Mouse (Mus musculus): Measurements from ENCODE around the gene Rab3gap2. TPM values are rescaled to one million over a fixed set of nuclear protein-coding genes. Genes with fewer than 3 reads are reported as not detected.
A peak's percentile ranks its signal among the peaks of the same experiment; 100 is the strongest.
"Not testable (repeated sequence)": the region's sequence is repeated elsewhere in the genome, so short reads cannot be mapped to it uniquely, and the experiment has no call there.

Gene Rab3gap2
- polyA plus RNA-seq, 1 experiment from 2014 or later = 20.9 TPM

- H3K4me1 ChIP-seq = no peaks in the 10 kb centered on the region
These were observed 112.1 kb downstream of the Rab3gap2 start for GRCm38 (mm10) chr1:185315846-185316568.

DNA sequence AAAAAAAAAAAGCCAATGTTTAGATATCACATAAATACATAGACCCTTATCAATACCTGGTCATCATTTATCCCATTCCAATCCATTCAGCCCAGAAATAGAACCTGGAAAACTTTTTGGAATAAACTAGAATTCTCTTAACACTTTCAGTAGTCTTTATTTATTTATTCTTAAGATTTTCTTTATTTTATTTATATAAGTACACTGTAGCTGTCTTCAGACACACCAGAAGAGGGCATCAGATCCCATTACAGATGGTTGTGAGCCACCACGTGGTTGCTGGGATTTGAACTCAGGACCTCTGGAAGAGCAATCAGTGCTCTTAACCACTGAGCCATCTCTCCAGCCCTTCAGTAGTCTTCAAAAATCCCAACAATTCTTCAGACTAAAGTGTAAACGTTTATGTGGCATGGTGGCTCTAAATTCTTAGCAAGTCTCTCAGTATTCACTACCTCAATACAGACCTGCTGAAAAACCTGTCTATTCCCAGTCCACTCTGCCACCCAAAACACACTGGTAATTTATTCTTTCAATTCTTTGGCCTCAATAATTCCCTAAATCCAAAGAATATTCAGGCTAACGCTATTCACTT, 123.9 kb downstream of the Rab3gap2 start:
- not testable (repeated sequence) for H3K9me3 ChIP-seq (replicated peaks)

More at GRCm38 (mm10) chr1:185315846-185316568, 112.1 kb downstream of the Rab3gap2 start:
- WGBS = 85% methylated on average over 16 of the region's 16 CpGs
- ATAC-seq (replicated peaks; ENCODE audit: low FRiP score) = no peak
- peaks cover 85% of the 10 kb centered on the region for H3K36me3 ChIP-seq
- no peaks in the 10 kb centered on the region for H3K27me3 ChIP-seq
- H3K9me3 ChIP-seq (replicated peaks) = no peaks in the 10 kb centered on the region
- no peak overlapping the region for H3K27ac ChIP-seq
- no peak overlapping the region for H3K4me3 ChIP-seq (replicated peaks)
- H3K9ac ChIP-seq = no peak overlapping the region
- no peak overlapping the region for H3K4me2 ChIP-seq

GRCm38 (mm10) chr1:185328721-185329610, 125.0 kb downstream of the Rab3gap2 start, which contains the start of gene Iars2:
Iars2 (minus strand) TSS chr1:185329396.
- peak within 1 kb of the TSS; percentile 96 for H3K27ac ChIP-seq
- no peaks in the 10 kb centered on the region for H3K9me3 ChIP-seq (replicated peaks)
- peak within 1 kb of the TSS; percentile 73 for H3K4me2 ChIP-seq
- H3K4me3 ChIP-seq (replicated peaks) = peak within 1 kb of the TSS; percentile 76
- WGBS = under 1% methylated on average over 76 of the region's 76 CpGs
- peaks cover 31% of the 10 kb centered on the region for H3K36me3 ChIP-seq
- H3K27me3 ChIP-seq = no peaks in the 10 kb centered on the region
- ATAC-seq (replicated peaks; ENCODE audit: low FRiP score) = peak; percentile 92
- peak within 1 kb of the TSS; percentile 90 for H3K9ac ChIP-seq
- H3K4me1 ChIP-seq = peaks cover 28% of the 10 kb centered on the region

More for the DNA sequence above, 123.9 kb downstream of the Rab3gap2 start:
- H3K27ac ChIP-seq; H3K9ac ChIP-seq; ATAC-seq (replicated peaks; ENCODE audit: low FRiP score); H3K27me3 ChIP-seq: not testable (repeated sequence)
- H3K4me1 ChIP-seq = peaks cover 17% of the 10 kb centered on the region
- peak overlapping the region; percentile 73 for H3K4me2 ChIP-seq
- 59% methylated on average over 3 of the region's 3 CpGs for WGBS
- peak overlapping the region; percentile 76 for H3K4me3 ChIP-seq (replicated peaks)
- peaks cover 42% of the 10 kb centered on the region for H3K36me3 ChIP-seq

DNA sequence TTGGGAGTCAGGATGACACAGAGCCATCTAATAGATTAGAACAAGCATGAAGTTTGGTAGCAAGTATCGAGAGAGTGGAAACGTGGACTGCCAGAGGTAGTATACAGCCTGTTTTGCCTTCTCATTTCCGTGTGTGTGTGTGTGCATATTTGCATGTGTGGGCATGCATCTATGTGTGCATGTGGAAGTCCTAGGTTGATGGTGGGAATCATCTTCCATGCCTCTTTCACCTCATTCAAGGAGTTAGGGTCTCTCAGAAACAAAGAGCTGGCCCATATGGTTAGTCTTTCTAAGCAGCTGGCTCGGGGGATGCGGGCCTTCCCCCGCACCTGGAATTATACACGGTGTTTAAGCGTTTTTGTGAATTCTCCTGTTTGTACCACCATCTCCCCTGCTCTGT, 125.9 kb downstream of the Rab3gap2 start:
- Histone ChIP-seq H3K4me3 (replicated peaks) (peak overlapping the region; percentile 76), H3K9ac (no peak overlapping the region), H3K27me3 (no peaks in the 10 kb centered on the region), H3K36me3 (peaks cover 22% of the 10 kb centered on the region), H3K4me1 (peaks cover 30% of the 10 kb centered on the region), H3K27ac (no peak overlapping the region), H3K4me2 (0 out of 2 replicates have a peak overlapping the region, but pooled peaks have one; percentile 73), H3K9me3 (replicated peaks) (no peaks in the 10 kb centered on the region)
- no peak for ATAC-seq (replicated peaks; ENCODE audit: low FRiP score)
- 91% methylated on average over 8 of the region's 8 CpGs for WGBS

GRCm38 (mm10) chr1:185331364-185331763, 127.4 kb downstream of the Rab3gap2 start:
- Histone ChIP-seq H3K27ac (no peak overlapping the region), H3K4me2 (peak overlapping the region; percentile 81), H3K36me3 (peaks cover 9% of the 10 kb centered on the region), H3K4me1 (peaks cover 30% of the 10 kb centered on the region), H3K4me3 (replicated peaks) (peak overlapping the region; percentile 74; the same call in 1 of the 2 replicates), H3K27me3 (no peaks in the 10 kb centered on the region), H3K9me3 (replicated peaks) (no peaks in the 10 kb centered on the region), H3K9ac (no peak overlapping the region)
- no peak for ATAC-seq (replicated peaks; ENCODE audit: low FRiP score)
- 57% methylated on average over 5 of the region's 5 CpGs for WGBS

- H3K4me1 ChIP-seq = peaks cover 30% of the 10 kb centered on the region
- peak within 1 kb of the TSS; percentile 70 for H3K9ac ChIP-seq
- 0% methylated on average over 32 of the region's 32 CpGs for WGBS
- peak within 1 kb of the TSS; percentile 93 for H3K27ac ChIP-seq
- H3K4me3 ChIP-seq (replicated peaks) = peak within 1 kb of the TSS; percentile 74
- peak within 1 kb of the TSS; percentile 81 for H3K4me2 ChIP-seq
- no peaks in the 10 kb centered on the region for H3K27me3 ChIP-seq
- no peaks in the 10 kb centered on the region for H3K9me3 ChIP-seq (replicated peaks)
- peak; percentile 84 for ATAC-seq (replicated peaks; ENCODE audit: low FRiP score)
- peaks cover 3% of the 10 kb centered on the region for H3K36me3 ChIP-seq
These were observed 128.1 kb downstream of the Rab3gap2 start, which contains the start of gene Bpnt1 for GRCm38 (mm10) chr1:185331983-185332430. Bpnt1 (plus strand) TSS chr1:185332149.

GRCm38 (mm10) chr1:185333651-185334050, 129.7 kb downstream of the Rab3gap2 start:
- ATAC-seq (replicated peaks; ENCODE audit: low FRiP score) = no peak
- peaks cover 25% of the 10 kb centered on the region for H3K4me1 ChIP-seq
- H3K4me3 ChIP-seq (replicated peaks) = 0 out of 2 replicates have a peak overlapping the region, but pooled peaks have one; percentile 2
- H3K4me2 ChIP-seq = peak overlapping the region; percentile 81; the same call in 1 of the 2 replicates
- no peaks in the 10 kb centered on the region for H3K9me3 ChIP-seq (replicated peaks)
- no peaks in the 10 kb centered on the region for H3K27me3 ChIP-seq
- WGBS = 80% methylated on average over 5 of the region's 5 CpGs
- no peak overlapping the region for H3K9ac ChIP-seq
- H3K36me3 ChIP-seq = peaks cover 8% of the 10 kb centered on the region
- no peak overlapping the region for H3K27ac ChIP-seq

DNA sequence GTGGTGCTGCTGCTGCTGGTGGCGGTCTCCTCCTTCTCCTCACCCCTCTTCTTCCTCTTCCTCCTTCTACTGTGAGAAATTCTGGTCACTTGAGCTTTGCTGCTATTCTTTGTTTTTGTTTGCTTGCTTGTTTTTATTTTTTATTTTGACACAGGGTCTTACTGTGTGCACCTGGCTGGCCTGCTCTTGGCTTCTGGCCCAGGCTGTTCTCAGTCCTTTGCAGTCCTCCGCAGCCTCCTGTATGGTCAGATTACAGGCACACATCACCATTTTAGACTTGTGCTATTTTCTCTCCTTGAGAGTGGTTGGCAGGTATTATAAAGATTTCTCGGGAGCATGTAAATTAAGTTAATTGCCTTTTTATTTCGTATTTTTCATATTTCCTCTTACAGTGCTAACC, 130.2 kb downstream of the Rab3gap2 start:
- H3K27ac ChIP-seq = no peak overlapping the region
- WGBS = 91% methylated on average over 4 of the region's 4 CpGs
- ATAC-seq (replicated peaks; ENCODE audit: low FRiP score) = no peak
- H3K4me2 ChIP-seq = 0 out of 2 replicates have a peak overlapping the region, but pooled peaks have one; percentile 81
- H3K27me3 ChIP-seq = no peaks in the 10 kb centered on the region
- H3K36me3 ChIP-seq = peaks cover 12% of the 10 kb centered on the region
- H3K9ac ChIP-seq = no peak overlapping the region
- peaks cover 25% of the 10 kb centered on the region for H3K4me1 ChIP-seq
- 0 out of 2 replicates have a peak overlapping the region, but pooled peaks have one; percentile 2 for H3K4me3 ChIP-seq (replicated peaks)
- H3K9me3 ChIP-seq (replicated peaks) = no peaks in the 10 kb centered on the region

DNA sequence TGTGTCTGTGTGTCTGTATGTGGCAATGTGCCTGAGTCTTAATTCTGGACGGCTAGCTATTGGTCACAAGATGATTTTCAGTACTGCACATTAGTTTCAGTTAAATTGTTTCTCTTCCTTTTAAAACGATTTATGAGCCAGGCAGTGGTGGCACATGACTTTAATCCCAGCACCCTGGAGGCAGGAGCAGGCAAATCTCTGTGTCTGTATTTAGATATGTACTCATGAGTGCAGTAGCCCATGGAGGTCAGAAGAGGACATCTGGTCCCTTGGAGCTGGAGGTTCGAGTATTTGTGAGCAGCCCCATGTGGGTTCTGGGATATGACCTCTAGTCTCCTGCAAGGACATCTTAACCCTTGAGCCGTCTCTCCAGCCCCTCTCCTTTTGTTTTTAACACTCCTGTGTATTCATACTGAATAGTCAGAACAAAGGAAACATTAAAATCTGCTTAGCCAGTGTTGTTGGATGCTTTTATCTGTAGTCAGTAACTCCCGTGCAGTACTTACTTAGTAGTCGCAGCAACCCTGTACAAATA, 131.4 kb downstream of the Rab3gap2 start:
- no peaks in the 10 kb centered on the region for H3K27me3 ChIP-seq
- H3K36me3 ChIP-seq = peaks cover 21% of the 10 kb centered on the region
- no peak for ATAC-seq (replicated peaks; ENCODE audit: low FRiP score)
- H3K4me2 ChIP-seq = no peak overlapping the region
- 79% methylated on average over 6 of the region's 6 CpGs for WGBS
- H3K9me3 ChIP-seq (replicated peaks) = no peaks in the 10 kb centered on the region
- no peak overlapping the region for H3K9ac ChIP-seq
- no peak overlapping the region for H3K27ac ChIP-seq
- no peak overlapping the region for H3K4me3 ChIP-seq (replicated peaks)
- peaks cover 20% of the 10 kb centered on the region for H3K4me1 ChIP-seq

Measured in kidney, embryonic 15.5 days (tissue).